Mouse (Mus musculus) gonadal fat pad, adult 2 months (tissue): ENCODE measurements around the gene Lgalsl. TPM values are rescaled to one million over a fixed set of nuclear protein-coding genes. Genes with fewer than 3 reads are reported as not detected.

Experiments used
- DNase-seq: peaks from one replicate; pipeline ENCODE4 v3.0.0-alpha.2; 2012; ENCODE audit warnings: low read depth
- polyA plus RNA-seq: library from polyadenylated mRNA; depleted of rRNA; stranded (reverse); fragments of >200 nt; gene quantifications from 2 replicates; pipeline ENCODE4 v1.2.3, GENCODE M21; 2012; rRNA removed

The Lgalsl gene
- 14.9 and 15.2 TPM in 2 replicates for polyA plus RNA-seq

DNA sequence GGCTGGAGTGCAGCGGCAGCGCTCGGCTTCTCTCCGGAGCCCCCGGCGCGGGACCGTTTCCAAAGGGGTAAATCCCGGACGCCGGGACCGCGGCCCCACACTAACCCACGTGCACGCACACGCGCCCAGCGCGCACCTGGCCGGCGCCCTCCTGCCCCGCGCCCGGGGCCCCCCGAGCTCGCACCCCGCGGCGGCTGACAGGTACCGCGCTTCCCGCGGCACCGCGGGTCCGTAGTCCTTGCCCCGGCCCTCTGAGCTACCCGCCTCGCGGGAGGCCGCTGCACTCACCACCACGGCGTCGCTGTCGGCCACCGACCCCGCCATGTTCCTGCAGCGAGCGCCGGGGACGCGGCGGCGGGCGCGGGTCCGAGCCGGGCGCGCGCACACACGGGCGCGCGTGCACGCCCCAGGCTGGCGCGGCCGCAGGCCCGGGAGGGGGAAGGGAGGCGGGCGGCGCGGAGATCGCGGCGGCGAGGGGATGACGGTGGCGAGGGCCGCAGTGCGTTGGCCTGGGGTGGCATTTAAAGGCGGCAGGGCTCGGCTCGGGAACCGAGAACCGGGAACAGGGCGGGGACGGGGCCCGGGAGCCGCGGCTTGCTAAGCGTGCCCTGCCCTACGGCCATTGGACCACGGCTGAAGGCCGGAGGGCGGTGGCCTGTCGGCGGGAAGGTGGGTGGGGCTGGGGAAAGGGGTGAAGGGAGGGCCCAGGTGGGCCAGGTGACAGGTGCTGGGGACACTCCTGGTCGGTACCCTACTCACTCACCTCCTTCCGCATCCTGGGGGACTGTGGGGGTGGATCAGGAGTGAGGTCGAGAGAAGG lies at the start of gene Lgalsl:
Lgalsl (minus strand) TSS at position 371 of the 820 bp plus-strand sequence.
- no peak for DNase-seq

DNA sequence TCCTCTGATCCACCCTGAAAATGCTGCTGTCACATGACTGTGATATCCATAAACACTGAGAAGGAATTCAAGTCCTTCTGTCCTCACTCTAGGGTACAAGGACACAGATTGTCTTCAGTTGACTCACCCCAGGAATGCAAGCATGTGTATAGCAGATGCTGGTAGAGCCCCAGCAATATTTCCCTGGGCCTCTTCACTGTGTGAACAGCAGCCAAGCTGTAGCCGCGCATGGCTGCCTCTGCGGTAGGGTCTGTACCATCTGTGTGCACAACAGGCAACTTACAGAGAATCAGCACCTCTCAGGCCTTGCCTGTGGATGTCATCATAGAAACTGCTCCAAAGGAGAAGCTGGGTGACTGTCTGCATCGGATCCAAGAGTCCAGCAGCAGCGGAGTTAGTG lies 47.8 kb upstream of the Lgalsl start:
- no peak for DNase-seq

DNA sequence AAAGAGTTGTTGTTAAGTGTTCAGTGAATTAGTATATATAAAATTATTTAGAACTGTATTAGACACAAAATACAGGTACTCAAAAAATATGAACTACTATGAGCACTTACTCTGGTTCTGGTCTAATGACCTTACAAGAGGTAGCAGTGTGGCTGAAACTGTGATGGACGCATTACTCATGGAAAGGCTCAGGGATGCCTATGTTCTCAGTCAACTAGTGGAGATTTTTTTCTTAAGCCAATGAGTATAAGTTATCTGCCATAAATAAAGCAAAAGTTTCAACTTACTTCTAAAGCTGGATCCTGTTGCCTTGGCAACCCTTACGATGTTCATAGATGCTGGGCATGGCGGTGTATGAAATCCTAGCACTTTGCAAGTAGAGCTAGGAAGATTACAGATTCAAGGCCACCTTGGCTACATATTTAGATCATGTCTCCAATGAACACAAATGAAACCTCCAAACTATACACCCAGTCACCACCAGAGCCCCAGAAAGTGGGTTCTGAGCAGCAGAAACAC lies 46.8 kb upstream of the Lgalsl start:
- DNase-seq = no peak

DNA sequence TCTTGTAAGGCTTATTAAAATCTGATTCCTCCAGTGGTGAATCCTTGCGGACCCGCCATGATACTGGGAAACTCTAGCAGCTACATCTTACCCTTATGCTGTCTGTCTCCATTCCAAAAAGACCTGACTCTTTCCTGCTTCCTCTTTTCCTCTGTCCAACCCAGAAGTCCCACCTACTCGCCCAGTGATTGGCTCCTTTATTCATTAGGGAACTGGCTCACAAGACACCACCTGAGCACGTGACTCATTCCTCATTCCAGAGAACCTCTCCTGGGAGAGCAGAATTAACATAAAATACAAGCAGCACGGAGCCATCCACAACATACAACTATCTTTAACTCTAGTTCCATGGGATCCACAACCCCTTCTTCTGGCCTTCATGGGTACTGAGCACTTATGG lies 42.5 kb upstream of the Lgalsl start:
- DNase-seq = no peak

DNA sequence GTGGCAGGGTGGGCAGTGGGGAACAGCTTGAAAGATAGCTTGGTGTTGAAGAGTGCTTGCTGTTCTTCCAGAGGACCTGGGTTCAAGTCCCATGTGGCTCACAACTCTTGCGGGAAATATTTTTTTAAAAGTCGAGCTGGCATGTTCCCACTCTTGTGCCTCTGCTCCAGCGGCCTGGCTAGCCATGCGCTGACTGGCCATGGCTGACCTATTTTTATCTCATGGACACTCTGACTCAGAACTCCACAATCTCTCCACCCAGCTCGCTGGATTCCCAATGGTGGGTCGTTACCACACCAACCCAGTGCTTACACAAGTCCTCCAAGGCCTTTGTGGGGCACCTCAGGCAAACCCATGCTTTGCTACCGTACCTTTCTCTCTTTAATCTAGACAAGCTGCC lies 42.1 kb upstream of the Lgalsl start:
- no peak for DNase-seq

DNA sequence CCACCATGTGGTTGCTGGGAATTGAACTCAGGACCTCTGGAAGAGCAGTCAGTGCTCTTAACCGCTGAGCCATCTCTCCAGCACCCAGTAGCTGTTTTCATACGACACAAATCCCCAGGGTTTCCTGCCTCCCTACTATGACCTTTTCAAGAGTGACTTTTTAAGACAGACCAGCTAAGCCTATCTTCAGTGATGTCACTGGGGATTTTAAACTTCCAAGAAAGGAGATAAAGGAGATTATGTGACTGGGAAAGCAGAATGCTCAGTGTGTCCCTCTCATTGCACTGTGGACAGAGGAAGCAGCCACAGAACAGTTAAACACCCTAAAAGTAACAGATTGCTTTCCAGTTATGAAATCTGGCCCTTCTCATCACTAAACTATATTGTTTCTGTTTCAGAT lies 41.6 kb upstream of the Lgalsl start:
- no peak for DNase-seq

DNA sequence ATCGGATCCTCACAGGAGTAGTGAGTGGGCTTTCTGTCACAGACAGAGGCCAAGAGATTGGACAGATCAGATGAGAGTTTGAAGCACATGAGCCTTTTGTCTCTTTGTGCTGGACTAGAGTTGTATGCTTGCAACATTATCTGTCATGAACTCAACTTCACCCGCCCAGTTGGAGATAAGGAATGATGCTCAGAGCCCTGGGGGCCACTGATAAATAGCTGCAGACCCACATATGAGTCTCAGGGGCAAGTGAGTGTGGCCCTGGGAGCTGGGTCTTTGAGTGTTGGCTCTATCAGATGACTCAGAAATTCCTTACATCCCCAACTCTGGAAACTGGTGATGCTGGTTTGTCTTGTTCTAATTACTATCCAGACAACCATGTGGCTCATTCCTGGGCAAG lies 39.1 kb upstream of the Lgalsl start:
- no peak for DNase-seq

DNA sequence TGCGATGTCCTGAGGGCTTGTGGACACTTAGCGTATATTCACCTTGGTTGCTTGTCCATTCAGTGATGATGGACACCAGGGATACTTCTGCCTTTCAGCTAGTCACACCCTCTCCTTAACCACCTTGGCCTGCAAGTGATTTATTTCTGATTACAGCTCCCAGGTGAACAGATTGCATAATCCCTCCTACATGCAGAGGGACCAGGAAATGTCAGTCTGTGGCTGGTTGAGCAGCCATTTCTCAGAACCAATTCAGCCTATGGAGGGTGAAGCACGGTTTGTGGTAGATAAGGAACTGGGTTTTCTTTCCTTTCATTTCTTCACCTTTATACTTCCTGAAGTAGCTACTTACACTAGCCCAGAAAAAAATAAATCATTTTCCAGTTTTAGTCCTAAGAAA lies 34.6 kb upstream of the Lgalsl start:
- no peak for DNase-seq

DNA sequence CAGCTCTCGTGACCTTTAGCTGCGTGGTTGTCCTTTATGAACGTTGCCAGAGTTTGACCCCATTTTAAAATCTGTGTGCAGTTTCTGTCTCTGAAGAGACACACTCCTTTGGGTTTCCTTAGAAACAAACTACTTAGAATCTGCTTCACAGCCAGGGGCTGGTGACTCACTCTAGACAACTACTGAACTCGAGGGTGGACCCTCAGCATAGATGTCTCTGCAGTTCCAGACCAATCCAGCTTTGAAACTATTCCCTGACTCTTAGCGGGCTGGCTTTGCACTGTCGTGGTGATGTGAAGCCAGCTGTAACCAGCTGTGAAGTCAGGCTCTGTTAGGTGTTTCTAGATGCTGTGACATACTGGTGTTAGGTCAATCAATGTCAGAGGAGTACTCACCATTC lies 33.8 kb upstream of the Lgalsl start:
- no peak for DNase-seq

DNA sequence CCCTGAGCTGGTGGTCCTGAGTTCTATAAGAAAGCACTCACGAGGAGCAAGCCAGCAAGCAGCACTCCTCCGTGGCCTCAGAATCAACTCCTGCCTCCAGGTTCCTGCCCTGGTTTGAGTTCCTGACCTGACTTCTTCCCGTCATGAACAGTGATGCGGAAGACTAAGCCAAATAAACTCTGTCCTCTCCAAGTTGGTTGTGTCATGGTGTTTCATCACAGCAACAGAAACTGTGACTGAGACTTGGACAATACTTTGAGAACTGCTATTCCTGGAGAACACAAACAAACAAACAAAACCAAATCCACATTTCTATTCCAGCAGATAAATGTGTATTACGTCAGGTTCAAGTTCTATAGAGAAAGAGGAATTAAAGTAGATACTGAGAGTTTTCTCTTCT lies 31.2 kb upstream of the Lgalsl start:
- no peak for DNase-seq

DNA sequence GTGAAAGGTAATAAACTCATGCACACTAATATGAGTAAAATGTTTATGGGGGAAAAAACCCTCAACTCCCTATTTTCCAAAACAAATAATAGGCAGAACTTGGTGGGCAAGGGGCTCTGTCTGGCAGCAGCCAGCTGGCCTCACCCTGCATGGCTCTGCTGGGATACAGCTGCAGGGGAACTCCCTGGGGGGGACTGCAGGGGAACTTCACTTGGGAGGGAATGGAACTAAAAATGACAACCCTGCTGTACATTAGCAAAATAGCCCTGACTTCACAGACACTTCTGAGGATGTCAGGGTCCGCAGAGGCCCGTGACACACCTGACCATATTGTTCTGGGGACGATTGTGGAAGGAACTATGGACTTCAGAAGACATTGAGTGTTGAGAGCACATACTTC lies 29.5 kb upstream of the Lgalsl start:
- no peak for DNase-seq

DNA sequence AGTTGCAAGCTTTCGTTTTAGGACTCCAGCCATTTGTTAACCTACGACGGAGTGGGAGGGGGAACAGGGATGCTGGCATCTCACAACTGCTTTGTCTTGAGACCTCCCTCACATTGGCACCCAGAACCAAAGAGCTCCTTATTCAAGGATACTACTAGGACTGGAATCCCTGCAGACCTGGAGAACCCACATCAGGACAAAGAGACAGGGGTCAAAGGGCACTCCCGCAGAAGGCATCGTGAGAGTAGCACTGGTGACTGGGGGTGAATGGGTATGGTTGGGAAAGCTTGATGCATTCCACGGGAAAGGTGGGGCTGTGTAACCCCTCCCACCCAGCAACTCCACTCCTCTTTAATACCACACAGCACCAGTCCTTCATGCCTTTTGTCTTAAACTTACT lies 29.0 kb upstream of the Lgalsl start:
- DNase-seq = no peak

DNA sequence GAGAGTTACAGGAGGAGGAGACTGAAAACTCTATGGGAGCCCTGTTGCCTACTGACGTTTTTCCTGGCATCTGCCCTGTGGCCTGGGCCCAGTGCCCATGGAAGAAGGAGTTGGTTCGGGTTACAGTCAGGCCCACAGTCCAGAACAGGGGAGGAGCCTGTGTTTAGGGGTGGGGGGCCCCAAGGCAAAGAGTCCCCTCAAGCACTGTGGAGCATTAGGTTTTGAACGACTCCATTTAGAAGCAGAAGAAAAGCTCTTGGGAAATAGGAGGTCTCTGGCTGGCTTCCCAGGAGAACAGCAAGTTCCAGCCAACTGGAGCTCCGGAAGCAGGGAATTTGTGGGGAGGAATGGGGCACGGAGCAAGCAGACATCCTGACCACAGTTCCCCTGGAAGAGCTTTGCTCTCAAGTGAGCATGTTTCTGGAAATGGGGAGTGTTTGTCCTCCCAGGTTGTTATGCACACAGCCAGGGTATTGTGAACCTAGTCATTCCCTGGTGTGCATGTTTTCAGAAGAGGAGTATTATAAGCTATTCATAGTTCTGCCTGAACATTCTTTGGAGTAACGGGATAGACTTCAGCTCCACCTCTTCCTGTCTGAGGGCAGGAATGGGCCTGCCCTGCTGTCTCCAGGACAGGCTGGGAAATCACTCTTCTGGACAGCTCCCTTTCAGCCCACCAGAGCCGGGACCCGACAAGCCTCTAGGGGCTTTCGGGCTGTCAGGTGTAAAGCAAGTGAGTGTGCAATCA lies 28.2 kb upstream of the Lgalsl start:
- DNase-seq = peak; percentile 83

DNA sequence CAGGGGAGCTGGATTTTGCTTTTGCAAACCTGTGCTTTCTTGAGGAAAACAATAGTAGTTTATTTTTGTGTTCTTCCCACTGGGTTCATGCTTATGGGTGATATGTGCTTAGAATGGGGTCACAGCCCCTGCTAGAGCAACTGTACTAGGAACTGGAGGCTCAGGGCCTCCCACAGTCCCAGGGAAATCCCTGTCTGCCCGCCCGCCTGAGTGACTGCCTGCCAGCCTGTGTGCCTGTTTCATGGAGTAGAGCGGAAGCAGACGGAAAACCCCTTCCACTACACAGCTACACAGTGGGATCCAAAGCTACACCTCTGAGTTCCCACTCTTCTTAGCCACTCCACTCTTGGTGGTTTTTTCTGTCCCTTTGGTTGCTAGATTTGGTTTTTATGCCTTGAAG lies 27.1 kb upstream of the Lgalsl start:
- DNase-seq = no peak

DNA sequence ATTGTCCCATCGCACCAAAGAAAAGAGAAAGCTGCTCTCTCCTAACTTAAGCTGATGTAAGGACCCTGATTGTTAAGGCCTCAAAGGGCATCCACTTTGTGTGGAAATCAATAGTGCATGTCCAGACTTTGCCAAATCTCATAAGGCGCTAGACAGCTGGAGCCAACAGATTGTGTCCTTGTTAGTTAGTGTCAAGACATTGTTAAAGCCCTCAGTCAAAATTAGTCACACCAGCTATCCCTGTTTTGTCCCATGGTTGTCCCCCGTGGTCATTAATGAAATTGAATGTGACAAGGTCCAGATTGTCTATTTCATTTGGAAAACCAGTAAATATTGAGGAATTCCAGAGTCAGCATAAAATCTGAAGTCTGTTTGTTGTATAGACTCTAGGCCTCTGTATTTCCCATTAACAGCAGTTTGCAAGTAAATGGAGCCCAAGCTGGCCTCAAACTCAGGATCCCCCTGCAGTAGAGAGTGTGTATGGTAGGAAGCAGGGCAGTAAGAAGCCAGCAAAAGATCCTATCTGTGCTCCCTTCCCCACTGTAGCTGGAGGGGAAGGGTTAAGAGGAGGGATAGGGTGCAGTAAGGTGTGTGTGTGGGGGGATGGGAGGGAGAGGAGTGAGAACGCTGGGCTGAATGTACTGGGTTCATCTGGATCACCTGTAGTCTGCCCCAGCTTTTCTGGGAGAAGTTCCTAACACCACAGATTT lies 23.3 kb upstream of the Lgalsl start:
- no peak for DNase-seq

DNA sequence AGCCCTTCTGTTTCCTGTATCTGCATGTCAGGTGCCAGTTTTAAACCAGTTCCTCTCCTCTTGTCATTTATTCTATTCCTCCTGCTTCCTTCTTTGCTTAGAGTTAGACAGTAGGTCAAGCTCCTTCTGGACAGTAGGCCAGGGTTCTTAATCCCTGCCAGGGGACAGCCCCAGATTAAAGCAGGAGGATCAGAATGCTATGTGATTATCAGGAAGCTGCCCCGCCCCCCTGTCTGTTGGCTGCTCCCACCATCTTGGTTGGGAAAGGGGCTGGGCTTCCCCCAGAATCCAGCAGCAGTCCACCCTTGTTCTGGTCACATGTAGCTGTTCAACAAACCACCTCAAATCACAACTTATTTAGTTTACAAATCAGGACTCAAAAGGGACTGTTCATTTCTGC lies 19.3 kb upstream of the Lgalsl start:
- DNase-seq = no peak

DNA sequence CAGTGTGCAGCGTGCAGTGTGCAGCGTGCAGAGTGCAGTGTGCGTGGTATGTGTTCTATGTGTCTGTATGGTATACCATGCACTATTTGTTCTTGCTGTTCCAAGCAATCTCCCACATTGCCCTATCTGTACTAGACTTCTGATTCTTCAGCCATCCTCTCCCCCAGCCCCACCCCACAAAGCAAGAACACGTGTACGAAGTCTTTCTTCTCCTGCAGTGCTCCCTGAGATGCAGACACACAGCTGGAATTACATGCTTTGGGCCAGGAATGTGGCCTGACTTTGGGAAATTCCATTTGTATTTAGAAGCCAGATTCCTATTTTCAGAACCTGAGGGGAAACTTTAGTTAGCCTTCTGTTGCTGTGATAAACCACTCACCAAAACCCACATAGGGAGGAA lies 18.5 kb upstream of the Lgalsl start:
- no peak for DNase-seq

DNA sequence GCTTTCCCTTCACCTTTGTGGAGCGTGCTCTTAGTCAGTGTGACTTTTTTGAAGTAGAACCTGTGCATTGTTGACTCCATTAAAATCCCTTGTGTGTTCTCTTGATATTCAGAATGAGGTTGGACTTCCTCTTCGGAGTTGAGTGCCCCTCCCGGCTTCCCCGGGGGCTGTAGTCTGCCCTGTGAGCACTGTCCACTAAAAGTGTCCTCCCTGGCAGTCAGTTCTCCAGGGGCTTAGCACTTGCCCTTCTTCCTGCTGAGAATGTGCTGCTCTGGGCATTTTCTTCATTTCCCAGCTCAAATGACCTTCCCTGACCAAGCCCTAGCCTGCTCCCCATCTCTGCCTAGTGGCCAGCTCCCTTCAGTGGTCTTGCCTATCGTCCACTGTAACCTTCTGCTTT lies 6.5 kb upstream of the Lgalsl start:
- DNase-seq = no peak

DNA sequence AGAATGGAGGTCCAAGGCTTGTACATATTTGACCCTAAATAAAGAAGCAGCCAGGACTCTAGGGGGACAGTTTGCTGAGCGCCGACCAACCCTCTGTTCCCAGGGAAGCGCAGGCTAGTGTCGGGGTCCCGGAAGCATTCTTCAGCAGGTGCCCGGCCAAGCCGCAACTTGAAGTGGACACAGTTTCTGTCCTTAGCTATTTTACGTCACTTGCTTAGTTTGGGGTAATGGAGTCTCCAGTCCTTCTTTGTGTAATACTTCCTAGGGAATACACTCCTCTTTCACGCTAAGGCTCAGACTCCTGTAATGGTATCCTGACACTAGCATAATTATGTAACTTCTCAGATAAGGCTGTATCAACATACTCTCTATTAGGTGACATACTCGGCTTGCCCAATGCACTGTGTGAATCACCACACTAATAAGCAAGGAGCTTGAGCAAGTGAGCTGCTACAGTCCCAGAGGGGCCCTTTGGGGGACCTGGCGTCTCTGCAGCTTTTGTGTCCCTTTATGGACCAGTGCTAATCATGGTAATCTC lies 813 bp upstream of the Lgalsl start:
- no peak for DNase-seq

DNA sequence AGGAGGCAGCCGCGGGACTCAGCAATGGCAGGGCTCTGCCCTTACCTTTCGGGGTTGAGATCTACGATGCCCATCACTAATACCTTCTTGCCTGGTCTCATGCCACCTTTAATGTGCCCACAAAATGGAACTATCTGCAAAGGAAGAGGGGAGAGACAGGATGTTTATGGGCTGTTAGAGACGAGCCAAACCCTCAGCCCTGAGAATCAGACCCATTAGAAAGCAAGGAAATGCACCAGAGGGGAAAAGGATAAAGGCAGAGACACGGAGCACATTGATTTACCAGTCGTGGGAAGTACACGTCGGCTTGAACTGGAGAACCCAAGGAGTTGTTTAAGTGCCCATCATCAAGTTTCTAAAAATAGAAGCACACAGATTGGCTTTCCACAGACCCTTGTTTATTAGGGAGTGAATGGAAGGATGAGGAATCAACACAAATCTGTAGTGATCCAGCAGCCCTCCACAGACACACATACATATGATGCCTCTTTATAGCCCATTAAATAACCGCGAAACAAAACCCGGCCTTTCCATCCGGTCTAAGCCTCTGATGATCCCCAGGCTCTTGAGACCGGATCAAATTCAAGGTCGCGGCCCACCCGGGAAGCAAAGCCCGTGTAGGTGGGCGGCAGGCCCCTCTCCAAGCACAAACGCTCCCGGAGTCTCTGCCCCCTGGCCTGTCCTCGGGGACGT lies 717 bp downstream of the Lgalsl start:
- DNase-seq = no peak

DNA sequence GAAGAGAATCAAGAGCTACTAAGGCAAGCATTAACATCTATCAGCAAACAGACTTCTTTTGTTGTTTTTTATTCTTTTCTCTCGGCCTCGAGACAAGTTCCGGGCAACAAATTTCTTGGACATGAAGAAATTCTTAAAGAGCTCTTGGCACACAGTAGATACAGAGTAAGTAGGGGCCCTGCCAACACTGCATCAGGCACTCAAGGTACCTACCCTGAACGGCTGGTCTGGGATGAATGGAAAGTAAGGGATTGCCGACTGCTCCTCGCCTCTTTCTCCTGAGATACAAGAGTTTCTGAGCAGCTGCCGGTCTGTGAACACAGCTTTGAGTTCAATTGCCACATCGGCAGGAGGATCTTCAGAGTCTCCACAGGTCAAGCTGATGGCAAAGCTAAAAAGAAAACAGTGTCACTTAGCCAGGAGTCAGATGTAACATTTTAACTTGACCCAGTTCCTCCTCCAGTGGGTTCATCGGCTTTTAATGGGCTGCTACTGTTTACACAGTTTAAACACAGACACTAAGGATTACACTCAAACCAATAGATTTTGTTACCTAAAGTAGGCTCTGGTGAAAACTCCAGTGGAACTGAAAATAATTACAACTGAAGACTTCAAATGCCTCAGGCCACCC lies 1.7 kb downstream of the Lgalsl start:
- DNase-seq = no peak
